Mouse (Mus musculus) kidney, adult 18-20 months (tissue): ENCODE data around the gene Cnr2.

ENCODE experiments used
- DNase-seq: peaks from one replicate; pipeline ENCODE4 v3.0.0; 2021

The Cnr2 gene

DNA sequence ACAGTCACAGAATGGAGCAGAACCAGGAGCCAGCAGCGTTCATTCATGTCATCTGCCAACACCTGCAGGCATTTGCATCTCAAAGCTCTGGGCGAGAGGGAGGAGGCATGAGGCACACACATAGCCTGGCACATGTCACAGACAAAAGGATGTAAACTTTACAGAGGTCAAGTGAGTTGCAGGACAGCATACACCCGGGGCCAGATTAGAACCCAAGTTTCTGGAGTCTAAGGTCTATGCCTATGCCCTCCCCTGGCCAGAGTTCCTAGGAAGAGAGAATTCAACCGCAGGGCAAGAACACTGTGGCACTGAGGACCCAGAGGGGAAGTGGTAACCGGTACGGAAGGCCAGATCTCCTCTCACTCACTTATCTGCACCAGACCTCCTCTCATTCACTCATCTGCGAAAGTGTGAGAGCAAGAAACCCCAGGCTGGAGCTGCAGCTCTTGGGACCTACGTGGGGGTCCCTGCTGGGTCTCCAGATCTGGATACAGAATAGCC, at the start of gene Cnr2:
Gene Cnr2 (plus strand): TSS at position 324 of the 501 bp plus-strand sequence.
- DNase-seq: no peak

DNA sequence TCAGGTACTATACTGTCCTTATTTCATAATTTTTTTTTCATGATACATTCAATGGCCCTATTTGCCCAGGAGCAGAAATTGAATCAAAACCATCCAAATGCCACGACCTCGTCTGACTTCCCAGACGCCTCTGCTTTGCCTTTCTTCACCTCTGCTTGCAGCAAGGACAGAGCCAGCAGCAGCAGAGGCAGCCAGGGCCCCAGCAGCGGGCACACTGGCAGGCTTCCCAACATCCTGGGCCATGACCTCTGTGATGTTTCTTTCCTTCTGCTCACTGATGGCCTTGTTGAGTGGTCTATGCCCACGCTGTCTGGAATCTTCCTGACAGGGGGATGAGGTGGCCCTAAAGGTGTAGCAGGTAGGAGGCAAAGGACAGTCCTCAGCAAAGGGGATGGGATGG, 47.6 kb upstream of the Cnr2 start:
- DNase-seq: no peak

DNA sequence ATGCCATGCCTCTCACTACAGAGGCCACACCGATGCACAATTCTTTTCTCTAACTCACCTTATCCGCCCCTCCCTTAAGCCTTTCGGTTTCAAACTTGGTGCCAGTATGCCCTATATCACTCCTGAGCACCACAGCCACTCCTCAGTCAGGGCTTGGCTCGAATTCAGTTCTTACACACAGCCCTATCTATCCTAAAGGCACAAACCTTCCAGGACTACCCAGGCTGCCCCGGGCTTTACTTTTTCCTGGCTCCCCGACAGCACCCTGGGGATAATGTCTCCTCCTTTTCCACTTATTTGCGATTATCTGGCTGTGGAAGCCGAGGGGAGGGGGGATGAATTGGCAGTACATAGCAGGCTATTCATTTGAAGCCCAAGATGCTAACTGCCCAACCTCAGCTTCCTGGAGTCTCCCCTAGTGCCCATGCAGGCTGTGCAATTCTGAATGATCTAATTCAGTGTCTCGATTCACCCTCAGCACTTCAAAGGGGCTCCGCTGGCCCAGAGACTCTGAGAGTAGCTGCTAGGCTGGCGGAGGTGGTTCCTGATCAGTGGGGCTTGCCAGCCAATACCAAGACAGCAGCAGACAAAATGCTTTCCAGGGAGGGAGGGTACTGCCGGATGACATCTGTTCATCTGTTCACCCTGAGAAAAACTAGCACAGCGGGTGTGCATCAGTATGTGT, 44.6 kb upstream of the Cnr2 start:
- DNase-seq: no peak

DNA sequence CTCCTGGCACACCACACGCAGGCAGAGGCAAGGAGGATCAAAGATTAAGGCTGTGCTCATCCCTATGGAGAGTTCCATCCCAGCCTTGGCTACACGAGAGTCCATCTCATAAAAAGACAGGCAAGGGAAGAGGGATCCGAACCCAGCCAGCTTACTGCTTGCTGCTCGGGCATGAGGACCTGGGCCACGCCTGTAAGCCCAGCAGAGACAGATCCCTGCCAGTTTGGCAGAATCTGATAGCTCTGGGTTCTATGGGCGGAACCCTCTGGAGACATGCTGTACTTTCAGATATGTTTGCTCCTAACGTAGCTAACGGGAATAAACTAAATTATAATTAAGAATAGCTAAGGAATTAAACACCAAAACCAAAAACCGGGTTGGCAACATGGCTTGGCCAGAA, 43.3 kb upstream of the Cnr2 start:
- DNase-seq: no peak

DNA sequence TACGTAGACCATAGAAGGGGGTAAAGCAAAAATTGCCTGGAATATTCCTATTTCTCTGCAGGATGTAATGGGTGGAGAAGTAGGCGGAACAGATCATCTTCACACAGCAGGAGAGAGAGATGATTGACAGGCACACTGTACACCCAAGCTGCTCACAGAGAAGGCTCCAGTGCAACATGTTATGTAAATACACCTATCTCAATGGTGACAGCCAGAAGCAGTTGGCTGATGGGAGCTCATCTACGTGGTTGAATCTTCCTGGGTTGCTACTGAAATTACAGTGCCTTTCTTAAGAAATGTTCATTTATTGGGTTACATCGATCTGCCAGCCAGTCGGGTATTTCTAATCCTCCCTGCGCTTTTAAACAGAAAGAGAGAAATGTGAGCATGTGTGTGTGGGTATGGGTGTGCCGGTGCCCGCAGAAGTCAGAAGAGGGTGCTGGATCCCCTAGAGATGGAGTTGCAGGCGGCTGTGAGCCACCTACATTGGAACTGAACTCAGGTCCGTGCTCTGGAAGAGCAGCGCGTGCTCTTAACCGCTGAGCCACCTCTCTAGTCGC, 41.1 kb upstream of the Cnr2 start:
- DNase-seq: no peak

DNA sequence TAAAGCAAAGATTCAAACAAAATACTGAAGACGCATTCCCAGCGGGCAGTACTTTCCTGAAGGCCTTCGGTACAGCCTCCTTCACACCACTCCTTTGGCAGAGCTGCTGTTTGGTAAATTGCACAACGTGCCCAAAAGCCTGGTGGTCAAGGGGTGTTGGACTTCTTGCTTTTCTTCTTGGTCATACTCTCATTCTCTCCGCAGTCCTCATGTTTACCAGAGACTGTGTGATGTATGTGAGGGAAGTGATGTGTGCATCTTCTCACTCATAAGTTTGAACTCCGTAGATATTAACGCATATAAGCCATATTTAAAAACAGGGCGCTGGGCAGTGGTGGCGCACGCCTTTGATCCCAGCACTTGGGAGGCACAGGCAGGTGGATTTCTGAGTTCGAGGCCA, 40.6 kb upstream of the Cnr2 start:
- DNase-seq: no peak

DNA sequence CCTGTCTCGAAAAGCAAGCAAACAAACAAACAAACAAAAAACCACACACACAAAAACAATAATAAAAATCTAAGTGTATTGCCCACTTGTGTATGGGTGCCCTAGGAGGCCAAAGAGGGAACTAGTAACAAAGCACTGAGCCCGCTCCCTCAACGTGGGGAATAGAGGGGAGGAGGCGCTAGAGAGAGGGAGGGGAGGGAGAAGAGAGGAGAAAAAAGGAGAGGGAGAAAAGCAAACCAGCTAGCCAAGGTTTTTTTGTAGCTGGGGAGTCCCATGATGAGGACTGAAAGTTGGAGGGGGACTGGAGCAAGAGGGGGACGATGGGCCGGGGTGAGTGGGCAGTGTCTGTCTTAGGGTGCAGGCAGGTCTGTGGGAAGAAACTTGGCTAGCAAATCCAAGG, 40.1 kb upstream of the Cnr2 start:
- DNase-seq: no peak

DNA sequence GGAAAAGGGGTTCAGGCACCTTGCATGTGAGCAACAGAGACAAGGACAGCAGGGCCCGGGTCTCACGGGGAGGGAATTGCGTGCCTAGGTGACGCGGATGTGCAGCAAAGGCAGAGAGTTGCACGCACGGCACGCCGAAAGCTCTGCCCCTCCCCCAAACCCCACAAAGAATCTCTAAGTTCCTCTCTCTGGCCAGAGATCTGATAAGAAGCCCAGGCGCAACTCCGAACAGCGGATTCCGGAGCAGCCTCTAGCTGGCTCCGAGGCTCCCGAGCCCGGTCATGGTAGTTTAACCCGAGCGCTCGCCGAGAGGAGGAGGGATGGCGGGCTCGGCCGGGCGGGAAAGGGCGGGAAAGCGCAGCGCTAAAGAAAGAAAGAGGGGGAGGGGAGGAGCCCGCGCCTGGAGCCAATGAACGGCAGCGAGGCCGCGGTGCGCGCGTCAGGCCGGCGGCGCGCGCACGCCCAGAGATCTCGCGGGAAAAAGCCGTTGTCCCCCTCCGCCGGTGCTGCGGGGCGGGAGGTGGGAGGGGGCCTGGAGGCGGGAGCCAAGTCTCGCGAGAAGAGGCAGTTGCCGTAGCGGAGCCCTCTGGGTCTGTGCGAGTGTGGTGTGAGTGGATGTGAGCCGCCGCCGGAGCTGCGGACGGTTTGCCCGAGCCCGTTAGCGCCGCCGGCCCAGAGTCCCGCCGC, 39.5 kb upstream of the Cnr2 start, which contains the start of gene Srsf10:
Gene Srsf10 (plus strand): TSS at position 212 of the 687 bp plus-strand sequence.
- DNase-seq: peak; percentile 94

DNA sequence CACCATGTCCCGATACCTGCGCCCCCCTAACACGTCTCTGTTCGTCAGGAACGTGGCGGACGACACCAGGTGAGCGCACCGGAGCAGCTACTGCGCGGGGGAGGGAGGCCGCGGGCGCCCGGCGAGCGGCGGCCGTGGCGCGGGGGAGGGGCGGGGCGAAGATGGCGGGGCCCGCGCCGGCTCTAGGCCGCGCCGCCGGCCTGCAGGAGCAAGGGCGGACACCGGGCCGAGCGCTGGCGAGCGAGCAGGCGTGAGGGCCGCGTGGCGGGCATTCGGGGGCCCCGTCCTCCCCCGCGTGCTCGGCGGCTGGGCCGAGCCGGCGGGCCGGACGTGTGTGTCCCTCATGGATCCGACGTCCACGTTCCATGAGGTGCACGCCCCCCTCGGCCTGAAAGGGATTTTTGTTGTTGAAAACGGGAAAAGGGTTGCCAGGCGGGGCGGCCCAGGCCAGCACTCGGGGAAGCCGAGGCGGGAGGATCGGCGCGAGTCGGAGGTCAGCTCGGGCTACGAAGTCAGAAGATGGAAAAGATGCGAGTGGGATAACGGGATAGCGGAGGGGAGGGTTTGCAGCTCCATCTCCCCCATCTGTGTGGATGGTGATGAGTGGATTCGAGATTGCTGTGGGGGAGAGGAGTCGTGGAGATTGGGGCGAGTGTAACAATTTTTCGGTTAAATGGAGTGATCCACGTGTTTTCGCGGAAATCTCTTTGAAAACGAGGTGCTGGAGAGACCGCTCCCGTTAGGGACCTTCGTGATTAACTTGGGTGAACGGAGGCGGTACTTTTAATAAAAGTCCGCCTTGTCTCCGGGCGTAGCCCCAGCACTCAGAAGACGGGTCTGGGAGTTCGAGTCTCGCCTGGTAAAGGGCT, 38.7 kb upstream of the Cnr2 start:
- peak; percentile 72 for DNase-seq

DNA sequence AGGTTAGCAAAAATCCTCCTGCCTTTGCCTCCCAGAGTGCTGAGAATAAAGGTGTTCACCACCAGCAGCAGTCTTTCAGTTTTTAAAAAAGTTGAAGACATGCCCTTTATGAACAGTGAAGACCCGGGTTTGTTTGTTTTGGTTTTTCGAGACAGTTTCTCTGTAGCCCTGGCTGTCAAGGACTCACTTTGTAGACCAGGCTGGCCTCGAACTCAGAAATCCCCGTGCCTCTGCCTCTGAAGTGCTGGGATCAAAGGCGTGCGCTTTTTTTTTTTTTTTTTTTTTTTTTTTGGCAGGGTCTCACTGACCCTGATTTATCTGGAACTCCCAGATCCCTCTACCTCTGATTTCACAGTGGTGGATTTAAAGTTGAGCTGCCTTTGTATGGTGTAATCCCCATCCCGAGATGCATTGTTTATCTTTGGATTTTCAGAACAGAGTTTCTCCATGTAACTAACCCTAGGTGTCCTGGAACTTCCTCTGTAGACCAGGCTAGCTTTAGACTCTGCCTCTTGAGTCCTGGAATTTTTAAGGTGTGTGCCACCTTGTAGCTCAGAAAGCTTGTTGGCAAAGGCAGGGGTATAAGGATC, 37.5 kb upstream of the Cnr2 start:
- no peak for DNase-seq

DNA sequence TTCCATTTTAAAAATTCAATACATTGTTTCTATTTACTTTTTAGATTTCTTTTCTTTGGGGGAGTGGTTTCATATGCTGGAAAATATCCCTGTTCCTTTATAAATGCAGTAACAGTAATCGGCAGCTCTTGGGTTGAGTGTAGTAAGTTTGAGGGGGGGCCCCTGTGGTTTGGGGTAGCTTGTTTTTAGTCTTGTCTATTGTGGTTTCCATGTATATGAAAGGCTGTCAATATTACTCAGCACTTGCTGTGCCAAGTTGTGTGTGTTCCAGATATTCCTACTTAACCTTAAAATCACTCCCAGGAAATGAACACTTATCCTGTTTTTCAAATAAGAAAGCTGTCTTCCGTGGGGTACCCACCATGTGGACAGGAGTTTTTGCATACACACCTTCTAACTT, 26.2 kb upstream of the Cnr2 start:
- no peak for DNase-seq

DNA sequence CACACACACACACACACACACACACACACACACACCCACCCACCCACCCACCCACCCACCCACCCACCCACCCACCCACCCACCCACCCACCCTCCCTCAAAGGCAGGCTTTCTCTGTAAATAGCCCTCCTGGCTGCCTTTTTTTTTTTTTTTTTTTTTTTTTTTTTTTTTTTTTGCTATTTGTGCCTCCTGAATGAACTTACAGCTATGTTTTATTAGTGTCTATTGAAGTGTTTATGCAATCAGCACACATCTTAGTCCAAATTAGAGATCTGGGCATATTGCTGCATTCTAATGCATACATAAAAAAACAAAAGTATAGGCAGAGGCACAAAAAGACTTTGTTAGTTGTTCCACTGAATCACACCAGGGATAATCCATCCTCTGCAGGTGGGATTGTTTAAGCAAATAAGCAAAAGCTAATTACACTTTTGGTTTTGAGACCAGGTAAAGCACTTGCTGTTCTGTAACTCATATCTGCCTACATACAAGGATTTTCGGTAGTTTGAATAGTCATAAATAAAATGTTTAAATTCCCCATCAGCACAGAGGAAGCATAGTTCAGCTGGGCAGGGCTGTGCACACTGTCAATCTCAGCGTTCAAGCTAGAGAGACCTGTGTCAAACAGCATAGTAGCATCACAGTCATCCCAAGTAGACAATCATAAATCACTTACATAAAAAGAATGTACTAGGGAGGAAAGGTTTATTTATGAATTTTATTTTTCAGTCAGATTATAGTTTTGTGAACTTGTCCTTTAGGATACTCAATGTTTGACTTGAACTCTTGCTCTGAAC, 24.8 kb upstream of the Cnr2 start:
- DNase-seq: no peak

DNA sequence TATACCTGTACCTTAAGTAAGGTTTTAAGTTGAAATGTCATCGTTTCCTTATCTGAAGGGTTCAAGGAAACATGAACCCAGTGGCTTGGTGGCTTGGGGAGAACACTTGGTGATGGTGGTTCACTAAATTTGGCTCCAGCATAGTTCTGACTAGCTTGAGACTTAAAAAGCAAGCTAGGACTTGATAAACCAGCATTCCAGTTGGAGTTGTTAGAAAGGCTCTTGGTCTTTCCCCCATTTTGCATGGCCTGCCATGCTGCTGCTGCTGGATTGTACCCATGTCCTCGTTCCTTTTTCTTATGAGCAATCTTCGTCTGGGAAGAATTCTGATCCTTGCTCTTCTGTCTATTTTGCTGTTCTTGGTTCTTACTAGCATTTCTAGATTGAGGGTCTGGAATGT, 23.2 kb upstream of the Cnr2 start:
- DNase-seq: no peak

DNA sequence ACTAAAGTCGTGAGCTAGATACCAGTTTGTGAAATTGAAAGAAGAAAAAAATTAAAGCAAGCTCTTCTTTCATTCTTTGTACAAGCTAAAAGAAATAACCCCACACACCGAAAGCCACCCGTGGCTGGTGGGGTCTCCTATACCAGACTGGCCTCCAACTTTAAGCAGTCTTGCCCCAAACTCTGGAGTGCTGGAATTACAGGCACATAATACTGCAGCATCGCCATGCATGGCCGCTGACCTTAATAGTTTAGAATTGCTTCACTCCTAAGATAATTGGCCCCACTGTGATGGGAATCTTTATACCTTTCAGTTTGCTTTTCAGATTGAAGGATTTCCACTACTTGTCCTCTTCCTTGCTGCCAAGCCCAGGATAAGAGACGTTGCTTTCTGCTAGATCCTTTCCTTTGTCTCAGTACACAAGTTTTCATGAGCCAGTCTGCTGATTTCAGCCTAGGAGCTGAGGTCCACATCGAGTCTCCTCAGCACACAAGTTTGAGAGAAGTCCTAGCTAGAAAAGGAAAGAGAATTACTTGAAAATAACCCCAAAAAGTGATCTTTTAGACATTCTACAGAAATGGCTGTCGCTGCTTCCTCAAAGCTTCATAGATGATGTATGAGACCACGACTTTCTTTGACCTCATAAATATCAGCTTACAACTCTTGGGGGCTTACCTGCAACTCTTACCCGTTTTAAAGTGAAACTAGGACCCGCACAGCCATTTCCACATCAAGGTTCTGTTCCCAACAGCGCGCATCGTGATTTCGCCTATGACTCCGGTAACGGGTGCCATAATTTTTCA, 22.4 kb upstream of the Cnr2 start:
- DNase-seq: no peak

DNA sequence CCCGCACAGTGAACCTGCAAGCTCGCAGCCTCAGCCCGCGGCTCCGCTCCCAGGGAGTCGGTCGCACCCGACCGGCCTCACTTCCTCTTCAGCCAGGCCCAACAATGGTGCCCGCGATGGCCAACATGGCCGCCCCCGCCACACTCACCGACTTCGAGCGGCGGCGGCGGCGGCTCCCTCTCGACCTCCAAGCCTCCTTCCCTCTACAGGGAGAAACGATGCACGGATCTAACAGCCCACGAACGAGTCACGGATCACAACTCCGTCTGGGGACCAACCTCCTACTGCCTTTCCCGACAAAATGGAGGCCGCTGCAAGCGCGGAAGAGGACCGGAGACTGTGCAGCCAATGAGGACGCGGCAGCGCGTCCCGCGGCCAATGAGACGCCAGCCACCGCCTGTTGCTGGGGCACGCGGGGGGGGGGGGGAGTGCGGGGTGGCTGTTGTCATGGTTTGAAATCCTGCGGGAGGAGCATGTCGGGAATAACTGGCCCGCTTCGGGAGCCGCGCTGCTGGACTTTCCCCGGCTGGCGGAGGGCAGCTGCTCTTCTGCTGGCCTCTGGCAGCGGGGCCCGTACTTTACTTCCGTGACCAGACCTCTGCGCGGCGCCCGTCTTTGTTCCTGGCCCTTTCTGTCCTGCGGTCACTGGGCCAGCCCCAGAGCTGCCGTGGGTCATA, 21.5 kb upstream of the Cnr2 start, which contains the start of gene Pnrc2:
Gene Pnrc2 (minus strand): TSS at position 325 of the 677 bp plus-strand sequence.
- DNase-seq: peak; percentile 94

DNA sequence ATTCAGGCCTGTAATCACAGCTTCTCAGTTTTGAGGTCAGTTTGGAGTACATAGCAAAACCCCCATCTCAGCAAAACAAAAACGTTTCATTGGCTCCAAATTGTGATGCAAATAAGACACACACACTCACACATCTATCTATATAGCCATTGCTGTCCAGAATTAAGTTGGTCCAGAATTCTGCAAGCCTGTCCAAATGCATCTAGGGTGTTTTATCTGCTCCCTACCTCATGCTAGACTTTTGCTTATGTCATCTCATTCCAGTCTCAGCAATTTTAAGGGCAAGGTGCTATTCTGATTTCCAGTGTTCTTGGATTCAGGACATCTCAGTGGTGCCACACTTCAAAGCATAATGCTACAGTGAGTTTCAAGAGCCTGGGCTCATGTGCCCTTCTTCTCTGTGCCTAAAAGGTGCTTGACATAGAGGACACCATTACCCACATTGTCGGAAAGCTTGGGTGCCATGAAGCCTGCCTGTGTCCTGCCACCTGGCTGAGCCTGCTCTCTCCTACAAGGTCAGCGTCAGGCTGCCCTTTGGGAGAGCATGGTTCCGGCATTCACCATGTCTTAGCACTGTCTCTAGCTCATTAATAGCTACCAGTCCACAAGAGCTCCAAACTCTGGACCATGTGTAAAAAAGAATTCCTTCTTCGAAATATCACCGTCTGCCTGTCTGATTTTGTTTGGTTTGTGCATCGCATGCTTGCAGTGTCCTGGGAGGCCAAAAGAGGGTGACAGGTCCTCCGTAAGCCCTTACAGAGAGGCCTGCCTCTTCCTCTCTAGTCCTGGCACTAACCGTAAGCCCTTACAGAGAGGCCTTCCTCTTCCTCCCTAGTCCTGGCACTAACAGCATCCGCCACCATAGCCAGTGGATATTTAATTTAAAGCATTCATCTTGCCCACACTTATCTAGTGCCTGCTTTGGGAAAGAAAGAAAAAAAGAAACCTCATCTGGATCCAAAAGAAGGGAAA, 20.3 kb upstream of the Cnr2 start:
- DNase-seq: no peak

DNA sequence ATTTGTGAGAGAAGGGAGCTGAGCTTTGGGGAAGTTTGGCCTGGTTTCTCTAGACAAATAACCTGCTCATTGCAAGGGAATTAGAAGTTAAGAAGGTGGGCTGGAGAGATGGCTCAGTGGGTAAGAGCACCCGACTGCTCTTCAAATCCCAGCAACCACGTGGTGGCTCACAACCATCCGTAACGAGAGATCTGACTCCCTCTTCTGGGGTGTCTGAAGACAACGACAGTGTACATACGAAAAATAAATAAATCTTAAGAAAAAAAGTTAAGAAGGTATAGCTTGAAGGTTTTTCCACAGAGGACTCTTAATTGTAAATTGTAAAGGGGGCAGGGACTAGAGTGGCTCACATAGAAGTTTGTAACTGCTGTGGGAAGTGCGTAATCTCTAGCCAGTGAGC, 19.6 kb upstream of the Cnr2 start:
- no peak for DNase-seq

DNA sequence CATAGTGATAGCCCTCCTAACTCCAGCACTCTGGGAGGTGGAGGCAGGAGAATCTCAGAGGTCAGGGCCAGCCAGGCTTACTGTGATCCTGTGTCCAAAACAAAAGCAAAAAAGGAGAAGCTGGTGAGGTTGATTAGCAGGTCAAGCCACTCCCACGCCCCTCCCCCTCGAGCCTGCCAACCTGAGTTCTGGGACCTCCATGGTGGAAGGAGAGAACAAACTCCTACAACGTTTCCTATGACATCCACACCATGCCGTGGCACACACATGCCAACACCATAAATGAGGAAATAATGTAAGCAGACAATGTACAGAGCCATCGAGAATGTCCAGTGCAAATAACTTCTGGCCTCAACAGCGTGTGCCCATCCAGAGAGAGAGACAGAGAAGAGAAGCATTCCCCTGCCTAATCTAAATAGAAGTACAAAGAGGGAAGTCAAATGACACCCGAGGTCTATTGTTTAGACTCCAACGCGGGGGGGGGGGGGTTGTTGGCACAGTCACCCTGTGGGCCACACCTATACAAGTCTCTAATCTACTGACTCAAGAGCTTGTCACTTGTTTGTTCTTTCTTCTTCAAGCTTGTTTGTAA, 19.1 kb upstream of the Cnr2 start:
- DNase-seq: peak; percentile 53

DNA sequence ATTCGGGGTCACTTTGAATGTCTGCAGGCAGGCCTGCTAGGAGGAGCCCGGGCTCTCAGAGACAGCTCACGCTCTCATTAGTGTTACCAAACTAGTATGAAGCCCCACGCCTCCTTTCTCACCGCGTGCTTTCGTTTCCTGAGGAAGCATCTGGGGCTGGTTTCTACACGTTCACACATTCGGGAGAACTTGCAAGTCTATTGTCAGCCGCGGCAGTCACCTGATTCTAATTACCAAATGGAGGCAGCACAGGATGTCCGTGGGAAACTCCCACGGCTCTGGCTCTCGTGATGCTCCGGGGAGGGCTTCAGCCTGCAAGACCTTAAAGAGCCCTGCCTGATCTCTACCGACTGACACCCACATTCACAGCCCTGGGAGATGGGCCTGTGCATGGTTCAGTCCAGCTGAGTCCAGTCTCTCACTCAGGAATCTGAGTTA, 18.6 kb upstream of the Cnr2 start:
- DNase-seq: peak; percentile 77
